Mouse (Mus musculus): ENCODE results near the gene Cntnap5b. TPM values are rescaled to one million over a fixed set of nuclear protein-coding genes. Genes with fewer than 3 reads are reported as not detected.

Gene Cntnap5b
- total RNA-seq, 2 experiments from 2014 or later = 18.9 to 22.0 TPM

- DNase-seq (ENCODE audit: extremely low spot score in 1 of 2, low spot score in 2 of 2) = no peak
- intact Hi-C loops (cut with DNase I) = no loop called here
- Histone ChIP-seq H3K4me3 (no peak overlapping the region), H3K27ac (no peak overlapping the region)
- no peak for TF ChIP-seq CTCF (IDR thresholded peaks at IDR 0.05)
These were observed 538.1 kb downstream of the Cntnap5b start for GRCm38 (mm10) chr1:100310687-100311086.

GRCm38 (mm10) chr1:100331066-100331465, 558.5 kb downstream of the Cntnap5b start:
- Histone ChIP-seq H3K27ac (no peak overlapping the region), H3K4me3 (no peak overlapping the region)
- intact Hi-C loops (cut with DNase I) = no loop called here
- TF ChIP-seq CTCF (IDR thresholded peaks at IDR 0.05) = no peak
- DNase-seq (ENCODE audit: extremely low spot score in 1 of 2, low spot score in 2 of 2) = no peak

- no peak for TF ChIP-seq CTCF (IDR thresholded peaks at IDR 0.05)
- H3K4me3 ChIP-seq = no peak overlapping the region
- intact Hi-C loops (cut with DNase I) = no loop called here
- H3K27ac ChIP-seq = no peak overlapping the region
- no peak for DNase-seq (ENCODE audit: extremely low spot score in 1 of 2, low spot score in 2 of 2)
These were observed 597.0 kb downstream of the Cntnap5b start for GRCm38 (mm10) chr1:100369415-100370113.

- intact Hi-C loops (cut with DNase I) = no loop called here
- no peak overlapping the region for H3K4me3 ChIP-seq
- DNase-seq (ENCODE audit: extremely low spot score in 1 of 2, low spot score in 2 of 2) = no peak
- H3K27ac ChIP-seq = no peak overlapping the region
- TF ChIP-seq CTCF (IDR thresholded peaks at IDR 0.05) = no peak
These were observed 613.7 kb downstream of the Cntnap5b start for GRCm38 (mm10) chr1:100386252-100386651.

- H3K27ac ChIP-seq = no peak overlapping the region
- intact Hi-C loops (cut with DNase I) = no loop called here
- no peak for TF ChIP-seq CTCF (IDR thresholded peaks at IDR 0.05)
- DNase-seq (ENCODE audit: extremely low spot score in 1 of 2, low spot score in 2 of 2) = no peak
- H3K4me3 ChIP-seq = no peak overlapping the region
These were observed 621.5 kb downstream of the Cntnap5b start for GRCm38 (mm10) chr1:100394034-100394433.

GRCm38 (mm10) chr1:100416658-100417224, 644.2 kb downstream of the Cntnap5b start:
- Histone ChIP-seq H3K27ac (no peak overlapping the region), H3K4me3 (no peak overlapping the region)
- no peak for DNase-seq (ENCODE audit: extremely low spot score in 1 of 2, low spot score in 2 of 2)
- TF ChIP-seq CTCF (IDR thresholded peaks at IDR 0.05) = no peak
- intact Hi-C loops (cut with DNase I) = no loop called here

- Histone ChIP-seq H3K27ac (no peak overlapping the region), H3K4me3 (no peak overlapping the region)
- TF ChIP-seq CTCF (IDR thresholded peaks at IDR 0.05) = no peak
- DNase-seq (ENCODE audit: extremely low spot score in 1 of 2, low spot score in 2 of 2) = no peak
- intact Hi-C loops (cut with DNase I) = no loop called here
These were observed 657.6 kb downstream of the Cntnap5b start for GRCm38 (mm10) chr1:100430038-100430774.

- intact Hi-C loops (cut with DNase I) = no loop called here
- no peak overlapping the region for H3K27ac ChIP-seq
- H3K4me3 ChIP-seq = no peak overlapping the region
- TF ChIP-seq CTCF (IDR thresholded peaks at IDR 0.05) = no peak
- no peak for DNase-seq (ENCODE audit: extremely low spot score in 1 of 2, low spot score in 2 of 2)
These were observed 691.3 kb downstream of the Cntnap5b start for GRCm38 (mm10) chr1:100463877-100464276.

- intact Hi-C loops (cut with DNase I) = no loop called here
- TF ChIP-seq CTCF (IDR thresholded peaks at IDR 0.05) = no peak
- Histone ChIP-seq H3K27ac (no peak overlapping the region), H3K4me3 (no peak overlapping the region)
- DNase-seq (ENCODE audit: extremely low spot score in 1 of 2, low spot score in 2 of 2) = no peak
These were observed 692.7 kb downstream of the Cntnap5b start for GRCm38 (mm10) chr1:100465226-100465625.

- intact Hi-C loops (cut with DNase I) = no loop called here
- H3K4me3 ChIP-seq = no peak overlapping the region
- DNase-seq (ENCODE audit: extremely low spot score in 1 of 2, low spot score in 2 of 2) = no peak
- no peak overlapping the region for H3K27ac ChIP-seq
- TF ChIP-seq CTCF (IDR thresholded peaks at IDR 0.05) = no peak
These were observed 695.0 kb downstream of the Cntnap5b start for GRCm38 (mm10) chr1:100467595-100467994.

GRCm38 (mm10) chr1:100509866-100510265, 737.3 kb downstream of the Cntnap5b start:
- intact Hi-C loops (cut with DNase I) = no loop called here
- no peak overlapping the region for H3K27ac ChIP-seq
- DNase-seq (ENCODE audit: extremely low spot score in 1 of 2, low spot score in 2 of 2) = no peak
- no peak overlapping the region for H3K4me3 ChIP-seq
- TF ChIP-seq CTCF (IDR thresholded peaks at IDR 0.05) = no peak
